Mouse (Mus musculus): ENCODE results near the gene Fkbp10.

DNA sequence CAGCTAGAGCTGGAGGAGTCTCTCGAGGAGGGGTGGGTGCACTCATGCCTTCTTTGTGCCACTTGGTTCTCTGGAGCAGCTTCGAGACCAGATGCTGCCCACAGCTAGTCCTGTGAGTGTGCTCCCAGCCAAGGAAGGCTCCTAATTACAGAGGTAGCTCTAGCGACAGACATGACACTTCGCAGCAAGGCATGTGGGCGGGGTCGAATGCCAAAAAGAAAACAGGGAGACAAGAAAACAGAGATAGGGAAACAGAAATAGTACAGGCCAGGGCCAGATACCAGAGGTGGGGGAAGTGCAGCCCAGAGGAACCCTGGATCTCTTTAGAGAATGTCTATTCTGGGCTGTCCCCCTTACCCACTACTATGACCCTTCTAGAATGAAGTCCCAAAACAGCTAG, 13.3 kb upstream of the Fkbp10 start:
- TF ChIP-seq POLR2AphosphoS5 (IDR thresholded peaks at IDR 0.05; ENCODE audit: insufficient replicate concordance, low read depth, low read length) = no peak
- no peak for TF ChIP-seq CTCF (IDR thresholded peaks at IDR 0.05; ENCODE audit: low read depth, low read length)
- TF ChIP-seq GATA1 (IDR thresholded peaks at IDR 0.05; ENCODE audit: borderline replicate concordance, low read length) = no peak
- TF ChIP-seq TAL1 (conservative IDR thresholded peaks at IDR 0.05; ENCODE audit: low read depth, low read length) = no peak
